Mouse (Mus musculus): ENCODE measurements around the gene Olfr937.

Gene Olfr937

DNA sequence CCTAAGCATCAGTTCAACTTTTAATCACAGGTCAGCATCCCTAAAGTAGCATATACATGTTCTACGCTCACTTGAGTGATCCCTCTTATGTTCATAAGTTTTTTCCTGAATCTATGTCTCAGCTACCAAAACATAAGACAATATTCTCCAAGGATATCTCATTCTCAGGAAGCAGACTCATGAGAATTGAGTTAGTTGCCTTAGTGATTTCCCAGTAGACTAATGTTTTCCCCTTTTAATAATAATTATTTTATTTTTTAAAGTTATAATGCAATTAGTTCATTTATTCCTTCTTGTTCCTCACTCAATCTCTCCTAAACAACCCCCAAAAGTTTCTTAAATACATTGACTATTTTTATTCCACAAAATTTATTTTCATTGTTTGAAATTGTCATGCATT lies at the start of gene Olfr937:
Gene Olfr937, minus strand, starts transcription at position 101 of the 400 bp plus-strand sequence.
- in situ Hi-C loops (cut with MboI, MseI), result no loop called here

DNA sequence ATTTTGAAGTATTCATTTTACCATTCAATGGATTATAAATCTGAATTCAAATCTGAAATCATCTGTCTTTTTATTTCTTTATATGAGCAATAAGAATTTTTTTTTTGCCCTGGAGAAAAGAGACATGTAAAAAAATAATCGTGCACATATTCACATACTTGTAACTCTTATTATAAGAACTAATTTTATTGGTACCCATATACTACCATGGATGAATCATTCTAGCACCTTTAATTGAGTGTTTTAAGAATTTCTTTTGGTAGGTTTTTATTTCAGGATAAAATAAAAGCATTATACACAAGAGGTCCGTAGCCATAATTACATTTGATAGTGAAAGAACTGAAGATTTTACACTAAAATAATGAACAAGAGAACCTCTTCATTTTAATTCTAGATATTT lies 14.0 kb upstream of the Olfr937 start, which contains the start of gene Olfr938:
Gene Olfr938, minus strand, starts transcription at position 101 of the 400 bp plus-strand sequence.
- in situ Hi-C loops (cut with MboI, MseI), result no loop called here

DNA sequence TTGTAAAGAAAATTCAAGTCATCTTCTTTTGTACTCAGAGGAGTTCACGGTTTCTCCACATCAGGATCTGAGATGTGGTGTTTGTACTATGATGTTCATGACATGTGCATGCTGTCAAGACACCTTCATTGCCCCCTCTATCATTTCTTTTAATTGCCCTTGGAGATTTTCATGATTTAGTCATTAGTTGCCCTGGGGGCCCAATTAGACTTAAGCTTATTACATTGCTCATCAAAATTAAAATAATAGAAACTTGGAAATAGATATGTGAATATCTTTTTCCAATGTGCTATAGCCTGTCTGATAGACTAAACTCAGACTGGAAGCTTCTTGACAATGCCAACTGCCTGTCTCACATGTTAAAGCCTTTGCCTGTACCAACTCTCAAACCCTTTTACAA lies 41.5 kb downstream of the Olfr937 start, which contains the start of gene Olfr146:
Gene Olfr146, minus strand, starts transcription at position 101 of the 400 bp plus-strand sequence.
- in situ Hi-C loops (cut with MboI, MseI), result no loop called here
